In the genomic region with DNA sequence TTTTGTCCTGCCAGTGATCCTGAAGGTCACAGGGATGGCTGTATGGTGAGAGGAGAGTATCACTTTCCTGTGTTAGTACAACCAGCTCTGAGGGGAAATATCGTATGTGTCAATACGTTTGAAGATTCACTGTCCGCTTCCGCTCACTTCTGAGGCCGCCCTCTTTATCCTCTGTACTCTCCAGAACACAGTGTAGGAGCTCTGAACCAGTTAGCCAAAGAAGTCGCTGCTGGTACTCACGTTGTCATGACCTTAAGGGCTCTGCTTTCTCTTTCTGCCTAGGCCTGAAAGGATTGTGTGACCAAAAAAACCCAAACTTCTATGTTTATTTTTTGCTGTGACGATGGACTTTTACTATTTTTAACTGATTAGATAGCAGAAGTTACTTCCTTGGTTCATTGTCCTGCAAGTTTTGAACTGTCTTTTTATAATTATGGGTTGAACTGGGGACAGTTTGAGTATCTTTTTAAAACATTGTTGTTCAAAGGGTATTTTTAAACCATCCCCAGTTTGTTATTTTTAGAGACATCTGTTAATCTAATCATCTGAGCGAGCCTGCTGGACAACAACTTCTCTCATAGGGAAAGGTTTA, we compare ENCODE assay signal across 23 mouse cellular contexts.
DNase-seq lines count a peak whose midpoint lies in the region; ATAC-seq and TF ChIP-seq lines count a peak whose summit lies in the region.
"Had no signal": no experiment of that assay in that cellular context is flagged by ENCODE, and none has a peak within 500 bp of the region (broad histone marks: within the 10 kb centered on the region; RNA-seq: fewer than 3 reads in every experiment).

No protein-coding gene starts in this region.

- H3K4me2 ChIP-seq in heart, embryonic 11.5 days = peak overlapping the region; percentile 31; the same call in 1 of the 2 replicates
- H3K4me2 ChIP-seq in heart, postnatal 0 days (ENCODE audit: low read depth, low read length) = peak overlapping the region; percentile 36
- no peak overlapping the region for H3K4me2 ChIP-seq in hindbrain, postnatal 0 days (ENCODE audit: low read depth, low read length)
- H3K4me2 ChIP-seq: embryonic facial prominence, embryonic 15.5 days; liver, embryonic 12.5 days; midbrain, embryonic 12.5 days; neural tube, embryonic 12.5 days had no signal

- peak; percentile 36 for DNase-seq in gastrocnemius, adult 18-20 months (ENCODE audit: low spot score)
- no peak for DNase-seq in gastrocnemius, postnatal 10 days
- DNase-seq in kidney, adult 2 months = peak; percentile 44
- no peak for DNase-seq in kidney, postnatal 4 days
- peak; percentile 23 for DNase-seq in heart, postnatal 0 days (ENCODE audit: low spot score)
- no peak for DNase-seq in testis, postnatal 14 days (ENCODE audit: low spot score)
- no peak for DNase-seq in hindbrain, postnatal 0 days (ENCODE audit: low spot score)
- DNase-seq: adrenal gland, postnatal 25 days; cerebellum, adult 9-11 months; gastrocnemius, postnatal 36 days; kidney, adult 11 months; kidney, postnatal 14 days; layer of hippocampus, postnatal 36 days; lung, adult 18-20 months; lung, postnatal 14 days; right cerebral cortex, postnatal 14 days had no signal

- no peak for TF ChIP-seq POLR2A in kidney, adult 2 months (IDR thresholded peaks at IDR 0.05; ENCODE audit: low read depth, low read length)

- no peak for TF ChIP-seq CTCF in kidney, adult 2 months (conservative IDR thresholded peaks at IDR 0.05; ENCODE audit: insufficient read depth, insufficient read length, low read depth, low read length)
- no peak for TF ChIP-seq CTCF in heart, postnatal 0 days (IDR thresholded peaks at IDR 0.05; ENCODE audit: low read depth)
- TF ChIP-seq CTCF in hindbrain, postnatal 0 days (IDR thresholded peaks at IDR 0.05; ENCODE audit: low read depth) = no peak

- no peak overlapping the region for H3K9ac ChIP-seq in heart, embryonic 11.5 days (ENCODE audit: low read depth, low read length)
- 0 out of 2 replicates have a peak overlapping the region, but pooled peaks have one; percentile 33 for H3K9ac ChIP-seq in heart, postnatal 0 days (replicated peaks; ENCODE audit: low read depth, low read length)
- no peak overlapping the region for H3K9ac ChIP-seq in hindbrain, postnatal 0 days (replicated peaks; ENCODE audit: low read length)
- H3K9ac ChIP-seq: embryonic facial prominence, embryonic 15.5 days; liver, embryonic 12.5 days; midbrain, embryonic 12.5 days; neural tube, embryonic 12.5 days had no signal

- peak; percentile 74 for TF ChIP-seq EP300 in heart, postnatal 0 days (IDR thresholded peaks at IDR 0.05; ENCODE audit: low read depth)

- no peaks in the 10 kb centered on the region for H3K4me1 ChIP-seq in kidney, adult 2 months (ENCODE audit: control insufficient read depth, insufficient read depth, low read length)
- H3K4me1 ChIP-seq in heart, embryonic 11.5 days (ENCODE audit: control insufficient read depth, insufficient read depth, low read length) = peaks cover 18% of the 10 kb centered on the region; the same call in 1 of the 2 replicates
- H3K4me1 ChIP-seq in heart, postnatal 0 days (ENCODE audit: control insufficient read depth, insufficient read depth) = peaks cover 51% of the 10 kb centered on the region
- 0 out of 2 replicates have a peak, but pooled peaks cover 4% of the 10 kb centered on the region for H3K4me1 ChIP-seq in hindbrain, postnatal 0 days (ENCODE audit: insufficient read depth, low read length)
- H3K4me1 ChIP-seq: embryonic facial prominence, embryonic 15.5 days had no signal

- H3K4me3 ChIP-seq in kidney, adult 2 months (ENCODE audit: insufficient read depth, low read depth, low read length) = no peak overlapping the region
- no peak overlapping the region for H3K4me3 ChIP-seq in heart, embryonic 11.5 days (ENCODE audit: low read depth, low read length)
- no peak overlapping the region for H3K4me3 ChIP-seq in heart, postnatal 0 days (ENCODE audit: low read depth, low read length)
- H3K4me3 ChIP-seq in hindbrain, postnatal 0 days (ENCODE audit: low read length) = no peak overlapping the region
- H3K4me3 ChIP-seq: embryonic facial prominence, embryonic 15.5 days; liver, embryonic 12.5 days; midbrain, embryonic 12.5 days; neural tube, embryonic 12.5 days had no signal

- no peaks in the 10 kb centered on the region for H3K36me3 ChIP-seq in kidney, adult 2 months (ENCODE audit: control insufficient read depth, insufficient read depth, low read length)
- H3K36me3 ChIP-seq in heart, embryonic 11.5 days (ENCODE audit: control insufficient read depth, insufficient read depth, low read length) = no peaks in the 10 kb centered on the region
- no peaks in the 10 kb centered on the region for H3K36me3 ChIP-seq in heart, postnatal 0 days (replicated peaks; ENCODE audit: control insufficient read depth, insufficient read depth, low read length)
- H3K36me3 ChIP-seq in hindbrain, postnatal 0 days (ENCODE audit: insufficient read depth, low read length) = no peaks in the 10 kb centered on the region
- H3K36me3 ChIP-seq: embryonic facial prominence, embryonic 15.5 days; liver, embryonic 12.5 days; midbrain, embryonic 12.5 days; neural tube, embryonic 12.5 days had no signal

- H3K27ac ChIP-seq in kidney, adult 2 months (ENCODE audit: insufficient read depth, low read depth, low read length) = peak overlapping the region; percentile 74
- H3K27ac ChIP-seq in heart, embryonic 11.5 days (ENCODE audit: low read depth, low read length) = no peak overlapping the region
- H3K27ac ChIP-seq in heart, postnatal 0 days (ENCODE audit: low read depth) = peak overlapping the region; percentile 93
- no peak overlapping the region for H3K27ac ChIP-seq in hindbrain, postnatal 0 days
- H3K27ac ChIP-seq: embryonic facial prominence, embryonic 15.5 days; liver, embryonic 12.5 days; midbrain, embryonic 12.5 days; neural tube, embryonic 12.5 days; stomach, postnatal 0 days had no signal

- ATAC-seq in heart, embryonic 11.5 days (replicated peaks; ENCODE audit: insufficient number of reproducible peaks, low FRiP score, low TSS enrichment) = no peak
- ATAC-seq in heart, postnatal 0 days (ENCODE audit: insufficient read depth, low read depth) = no peak
- ATAC-seq in hindbrain, postnatal 0 days = no peak
- ATAC-seq: forebrain, embryonic 14.5 days; liver, embryonic 12.5 days had no signal

- no peaks in the 10 kb centered on the region for H3K9me3 ChIP-seq in heart, embryonic 11.5 days (replicated peaks; ENCODE audit: control insufficient read depth, low read length)
- no peaks in the 10 kb centered on the region for H3K9me3 ChIP-seq in heart, postnatal 0 days (replicated peaks; ENCODE audit: control insufficient read depth, low read length)
- no peaks in the 10 kb centered on the region for H3K9me3 ChIP-seq in hindbrain, postnatal 0 days (ENCODE audit: low read length)
- H3K9me3 ChIP-seq: embryonic facial prominence, embryonic 15.5 days; liver, embryonic 12.5 days; midbrain, embryonic 12.5 days; neural tube, embryonic 12.5 days had no signal

- WGBS in kidney, adult 2 months = 37% methylated on average over 9 of the region's 9 CpGs
- 44% methylated on average over 9 of the region's 9 CpGs for WGBS in heart, embryonic 11.5 days (ENCODE audit: insufficient replicate concordance)
- 30% methylated on average over 9 of the region's 9 CpGs for WGBS in heart, postnatal 0 days
- WGBS in hindbrain, postnatal 0 days = 84% methylated on average over 9 of the region's 9 CpGs

- no peaks in the 10 kb centered on the region for H3K27me3 ChIP-seq in kidney, adult 2 months (replicated peaks; ENCODE audit: control insufficient read depth, insufficient read depth, low read length)
- H3K27me3 ChIP-seq in heart, embryonic 11.5 days (ENCODE audit: control insufficient read depth, insufficient read depth, low read length) = no peaks in the 10 kb centered on the region
- no peaks in the 10 kb centered on the region for H3K27me3 ChIP-seq in heart, postnatal 0 days (ENCODE audit: control insufficient read depth, insufficient read depth, low read length)
- H3K27me3 ChIP-seq in hindbrain, postnatal 0 days (ENCODE audit: insufficient read depth, low read length) = no peaks in the 10 kb centered on the region
- H3K27me3 ChIP-seq: embryonic facial prominence, embryonic 15.5 days; liver, embryonic 12.5 days; midbrain, embryonic 12.5 days; neural tube, embryonic 12.5 days had no signal

Comparison
In these comparisons a context has a peak if more than half of its experiments do, and no peak if none do; other contexts are left out.
1. DNase-seq: peak in gastrocnemius, adult 18-20 months (single experiment), kidney, adult 2 months (single experiment) and heart, postnatal 0 days (single experiment); none in gastrocnemius, postnatal 10 days (single experiment), kidney, postnatal 4 days (0 of 2), testis, postnatal 14 days (single experiment) and hindbrain, postnatal 0 days (single experiment).
2. H3K27ac ChIP-seq: peak in kidney, adult 2 months (single experiment) and heart, postnatal 0 days (single experiment); none in heart, embryonic 11.5 days (single experiment) and hindbrain, postnatal 0 days (single experiment).